Mouse (Mus musculus) liver, postnatal 0 days (tissue): ENCODE data around the gene Cbx4. TPM values are rescaled to one million over a fixed set of nuclear protein-coding genes. Genes with fewer than 3 reads are reported as not detected.

Source experiments
- ATAC-seq: fragments of 200-750 bp; cut with Nextera tagmentation; 2 replicates; pipeline ENCODE4 v1.8.0; 2017; ENCODE audit warnings: mild to moderate bottlenecking, moderate library complexity
- DNase-seq: peaks from one replicate; pipeline ENCODE4 v3.0.0-alpha.2; 2016
- H3K27ac ChIP-seq: fragments of 300-500 bp; sonication (generic); 2 replicates; pipeline ENCODE4 v1.5.1; 2014; ENCODE audit warnings: antibody characterized with exemption, moderate library complexity, mild to moderate bottlenecking, low read depth
- H3K27me3 ChIP-seq: fragments of 300-500 bp; sonication (generic); 2 replicates; pipeline ENCODE4 v1.6.1; 2014; ENCODE audit warnings: low read length, control low read depth, mixed read lengths; ENCODE audit not compliant: insufficient read depth
- H3K36me3 ChIP-seq: fragments of 300-500 bp; sonication (generic); replicated peaks from 2 replicates; pipeline ENCODE4 v1.6.1; 2014; ENCODE audit warnings: mild to moderate bottlenecking, control low read depth, low read length, moderate library complexity, mixed read lengths; ENCODE audit not compliant: insufficient read depth
- H3K4me1 ChIP-seq: fragments of 300-500 bp; sonication (generic); 2 replicates; pipeline ENCODE4 v1.6.1; 2014; ENCODE audit warnings: antibody characterized with exemption, mild to moderate bottlenecking, control low read depth; ENCODE audit not compliant: insufficient read depth
- H3K4me2 ChIP-seq: fragments of 300-500 bp; sonication (generic); 2 replicates; pipeline ENCODE4 v1.6.1; 2014; ENCODE audit warnings: low read depth, mild to moderate bottlenecking, low read length, moderate library complexity, mixed read lengths
- H3K4me3 ChIP-seq: fragments of 300-500 bp; sonication (generic); 2 replicates; pipeline ENCODE4 v1.5.1; 2014; ENCODE audit warnings: low read depth, low read length
- H3K9ac ChIP-seq: fragments of 300-500 bp; sonication (generic); replicated peaks from 2 replicates; pipeline ENCODE4 v1.6.1; 2014; ENCODE audit warnings: mild to moderate bottlenecking, moderate library complexity
- H3K9me3 ChIP-seq: fragments of 300-500 bp; sonication (generic); 2 replicates; pipeline ENCODE4 v1.6.1; 2016; ENCODE audit warnings: mild to moderate bottlenecking, control low read depth, low read length, mixed read lengths
- CTCF ChIP-seq: sonication (generic); IDR thresholded peaks from 2 replicates; pipeline ENCODE4 v1.5.1; 2016; ENCODE audit warnings: antibody characterized with exemption, low read depth
- EP300 ChIP-seq: IDR thresholded peaks from 2 replicates; pipeline ENCODE4 v1.6.1; 2016; ENCODE audit warnings: antibody characterized with exemption, low read depth, mild to moderate bottlenecking
- WGBS: fragments of 180-500 bp; shearing (Covaris S2); extraction: QIAGEN DNeasy Blood & Tissue Kit; methylation state at CpG from one replicate; pipeline ENCODE4 v1.1.7; 2014; ENCODE audit not compliant: insufficient replicate concordance; 5-methylcytosine and 5-hydroxymethylcytosine counted together
- polyA plus RNA-seq: library from polyadenylated mRNA; unstranded; fragments of >200 nt; fragmentation: Nextera tagmentation; extraction: Ambion mirVana; gene quantifications from 2 replicates; pipeline ENCODE4 v1.2.1, GENCODE M21; 2015

Gene Cbx4
- polyA plus RNA-seq, 1 experiment from 2014 or later: 2.8 TPM

GRCm38 (mm10) chr11:119124536-119124935 lies 38.5 kb upstream of the Cbx4 start:
- TF ChIP-seq EP300 (no peak), CTCF (no peak)
- ATAC-seq (no peak), DNase-seq (no peak)
- no peaks in the 10 kb centered on the region for H3K36me3 ChIP-seq
- H3K9ac ChIP-seq: no peak overlapping the region
- H3K9me3 ChIP-seq: no peaks in the 10 kb centered on the region
- H3K27me3 ChIP-seq: no peaks in the 10 kb centered on the region
- no peak overlapping the region for H3K4me2 ChIP-seq
- WGBS: 71% methylated on average over 6 of the region's 6 CpGs
- peaks cover 50% of the 10 kb centered on the region for H3K4me1 ChIP-seq
- H3K4me3 ChIP-seq: no peak overlapping the region
- no peak overlapping the region for H3K27ac ChIP-seq

GRCm38 (mm10) chr11:119123522-119124319 lies 37.7 kb upstream of the Cbx4 start:
- Histone ChIP-seq H3K36me3 (no peaks in the 10 kb centered on the region), H3K9ac (no peak overlapping the region), H3K4me3 (no peak overlapping the region), H3K27me3 (no peaks in the 10 kb centered on the region), H3K4me1 (peaks cover 47% of the 10 kb centered on the region), H3K4me2 (no peak overlapping the region), H3K9me3 (no peaks in the 10 kb centered on the region), H3K27ac (no peak overlapping the region)
- TF ChIP-seq CTCF: no peak
- TF ChIP-seq EP300: no peak
- ATAC-seq (no peak), DNase-seq (no peak)
- WGBS: 64% methylated on average over 5 of the region's 5 CpGs

GRCm38 (mm10) chr11:119122396-119122795 lies 36.4 kb upstream of the Cbx4 start:
- Histone ChIP-seq H3K27ac (peak overlapping the region; percentile 34), H3K9ac (no peak overlapping the region), H3K27me3 (no peaks in the 10 kb centered on the region), H3K4me1 (peaks cover 34% of the 10 kb centered on the region), H3K4me2 (no peak overlapping the region), H3K9me3 (no peaks in the 10 kb centered on the region), H3K4me3 (no peak overlapping the region), H3K36me3 (no peaks in the 10 kb centered on the region)
- no peak for TF ChIP-seq CTCF
- TF ChIP-seq EP300: no peak
- DNase-seq (peak; percentile 49), ATAC-seq (0 out of 2 replicates have a peak, but pooled peaks have one; percentile 1)
- 53% methylated on average over 5 of the region's 5 CpGs for WGBS

GRCm38 (mm10) chr11:119118905-119119304 lies 32.9 kb upstream of the Cbx4 start:
- ATAC-seq: no peak
- H3K9me3 ChIP-seq: no peaks in the 10 kb centered on the region
- H3K4me1 ChIP-seq: peaks cover 13% of the 10 kb centered on the region; the same call in 1 of the 2 replicates
- H3K27me3 ChIP-seq: no peaks in the 10 kb centered on the region
- no peaks in the 10 kb centered on the region for H3K36me3 ChIP-seq
- H3K9ac ChIP-seq: no peak overlapping the region
- H3K27ac ChIP-seq: no peak overlapping the region
- no peak overlapping the region for H3K4me2 ChIP-seq
- TF ChIP-seq CTCF (no peak), EP300 (no peak)
- no peak for DNase-seq
- 65% methylated on average over 7 of the region's 7 CpGs for WGBS
- no peak overlapping the region for H3K4me3 ChIP-seq

- DNase-seq: no peak
- WGBS: 58% methylated on average over 7 of the region's 7 CpGs
These were observed 31.9 kb upstream of the Cbx4 start for GRCm38 (mm10) chr11:119117945-119118344.

GRCm38 (mm10) chr11:119116992-119117391 lies 31.0 kb upstream of the Cbx4 start:
- ATAC-seq (no peak; the same call in 1 of the 2 replicates), DNase-seq (no peak)
- peaks cover under 1% of the 10 kb centered on the region; the same call in 1 of the 2 replicates for H3K4me1 ChIP-seq
- no peak overlapping the region for H3K4me3 ChIP-seq
- WGBS: 57% methylated on average over 4 of the region's 4 CpGs
- H3K4me2 ChIP-seq: no peak overlapping the region
- no peak overlapping the region for H3K27ac ChIP-seq
- H3K36me3 ChIP-seq: no peaks in the 10 kb centered on the region
- H3K9me3 ChIP-seq: no peaks in the 10 kb centered on the region
- TF ChIP-seq CTCF (no peak), EP300 (no peak)
- no peak overlapping the region for H3K9ac ChIP-seq
- H3K27me3 ChIP-seq: no peaks in the 10 kb centered on the region

More at GRCm38 (mm10) chr11:119117945-119118344, 31.9 kb upstream of the Cbx4 start:
- H3K27me3 ChIP-seq: no peaks in the 10 kb centered on the region
- H3K4me2 ChIP-seq: no peak overlapping the region
- H3K36me3 ChIP-seq: no peaks in the 10 kb centered on the region
- TF ChIP-seq EP300 (no peak), CTCF (no peak)
- H3K27ac ChIP-seq: no peak overlapping the region
- no peak for ATAC-seq
- H3K4me3 ChIP-seq: no peak overlapping the region
- no peak overlapping the region for H3K9ac ChIP-seq
- no peaks in the 10 kb centered on the region for H3K9me3 ChIP-seq
- peaks cover 9% of the 10 kb centered on the region; the same call in 1 of the 2 replicates for H3K4me1 ChIP-seq

GRCm38 (mm10) chr11:119112721-119113120 lies 26.7 kb upstream of the Cbx4 start:
- no peak for TF ChIP-seq EP300
- TF ChIP-seq CTCF: no peak
- ATAC-seq: no peak
- no peaks in the 10 kb centered on the region for H3K9me3 ChIP-seq
- no peak overlapping the region for H3K9ac ChIP-seq
- H3K4me1 ChIP-seq: peaks cover 6% of the 10 kb centered on the region
- H3K36me3 ChIP-seq: no peaks in the 10 kb centered on the region
- H3K27ac ChIP-seq: no peak overlapping the region
- no peak overlapping the region for H3K4me3 ChIP-seq
- H3K27me3 ChIP-seq: no peaks in the 10 kb centered on the region
- no peak overlapping the region for H3K4me2 ChIP-seq
- no peak for DNase-seq
